31 mouse cellular contexts compared by ENCODE assay signal in genomic region chr11:29384617-29385016, GRCm38 (mm10).
"Had no signal": no experiment of that assay in that cellular context is flagged by ENCODE, and none has a peak within 500 bp of the region (broad histone marks: within the 10 kb centered on the region; RNA-seq: fewer than 3 reads in every experiment).

No protein-coding gene starts in this region.

- H3K9me3 ChIP-seq: heart, embryonic 10.5 days; heart, embryonic 12.5 days; heart, embryonic 13.5 days; heart, embryonic 15.5 days; hindbrain, embryonic 10.5 days; hindbrain, embryonic 12.5 days; hindbrain, embryonic 13.5 days; hindbrain, embryonic 15.5 days; intestine, embryonic 15.5 days; kidney, embryonic 15.5 days had no signal

- H3K9ac ChIP-seq: heart, embryonic 12.5 days; heart, embryonic 13.5 days; heart, embryonic 15.5 days; hindbrain, embryonic 12.5 days; hindbrain, embryonic 13.5 days; hindbrain, embryonic 14.5 days; hindbrain, embryonic 15.5 days; intestine, embryonic 15.5 days; kidney, embryonic 15.5 days had no signal

- H3K4me3 ChIP-seq: heart, embryonic 10.5 days; heart, embryonic 12.5 days; heart, embryonic 13.5 days; heart, embryonic 15.5 days; hindbrain, embryonic 10.5 days; hindbrain, embryonic 12.5 days; hindbrain, embryonic 13.5 days; hindbrain, embryonic 15.5 days; intestine, embryonic 15.5 days; kidney, embryonic 15.5 days; layer of hippocampus, adult 2 months; left cerebral cortex, adult 2 months had no signal

- H3K27me3 ChIP-seq: heart, embryonic 12.5 days; heart, embryonic 13.5 days; heart, embryonic 15.5 days; hindbrain, embryonic 12.5 days; hindbrain, embryonic 13.5 days; hindbrain, embryonic 15.5 days; intestine, embryonic 15.5 days; kidney, embryonic 15.5 days had no signal

- H3K4me2 ChIP-seq: heart, embryonic 11.5 days; heart, embryonic 12.5 days; heart, embryonic 13.5 days; heart, embryonic 15.5 days; hindbrain, embryonic 12.5 days; hindbrain, embryonic 13.5 days; hindbrain, embryonic 14.5 days; hindbrain, embryonic 15.5 days; intestine, embryonic 15.5 days; kidney, embryonic 15.5 days had no signal

- DNase-seq: heart, postnatal 10 days; heart, postnatal 14 days; heart, postnatal 4 days; kidney, adult 11 months; kidney, adult 18-20 months; kidney, adult 2 months; kidney, adult 8-10 months; kidney, adult 9 months; kidney, postnatal 10 days; kidney, postnatal 14 days; kidney, postnatal 25 days; kidney, postnatal 36 days; kidney, postnatal 4 days; layer of hippocampus, adult 9-11 months; layer of hippocampus, postnatal 36 days had no signal

- H3K4me1 ChIP-seq: hindbrain, embryonic 12.5 days; intestine, embryonic 15.5 days; kidney, embryonic 15.5 days had no signal

- H3K36me3 ChIP-seq: heart, embryonic 10.5 days; heart, embryonic 15.5 days; hindbrain, embryonic 15.5 days; intestine, embryonic 15.5 days; kidney, embryonic 15.5 days had no signal

- H3K27ac ChIP-seq: heart, embryonic 10.5 days; heart, embryonic 13.5 days; heart, embryonic 15.5 days; hindbrain, embryonic 10.5 days; hindbrain, embryonic 12.5 days; hindbrain, embryonic 13.5 days; hindbrain, embryonic 14.5 days; hindbrain, embryonic 15.5 days; hindbrain, postnatal 0 days; intestine, embryonic 15.5 days; kidney, embryonic 15.5 days; kidney, postnatal 0 days; layer of hippocampus, adult 2 months; left cerebral cortex, adult 2 months had no signal
